Mouse (Mus musculus) urinary bladder, postnatal 4 days (tissue): ENCODE data around the gene Maml3.

ENCODE experiments used
- DNase-seq, 2 experiments: peaks; one replicate each; pipeline ENCODE4 v3.0.0; 2021 to 2022; ENCODE audit warnings: low spot score in 2 of 2

The Maml3 gene

GRCm38 (mm10) chr3:52104636-52105151 is at the start of gene Maml3:
Gene Maml3 (minus strand): TSS chr3:52105076.
- peak; percentile 89 to 90 for DNase-seq

- peak in 1 of 2 experiments; percentile 32 for DNase-seq
These were observed 46.3 kb upstream of the Maml3 start for GRCm38 (mm10) chr3:52151155-52151554.

GRCm38 (mm10) chr3:52148301-52148700 is 43.4 kb upstream of the Maml3 start:
- DNase-seq = peak in 1 of 2 experiments; percentile 26

- peak in 1 of 2 experiments; percentile 9 for DNase-seq
These were observed 40.0 kb upstream of the Maml3 start for GRCm38 (mm10) chr3:52144776-52145460.

GRCm38 (mm10) chr3:52143017-52143416 is 38.1 kb upstream of the Maml3 start:
- no peak for DNase-seq

GRCm38 (mm10) chr3:52140162-52140561 is 35.3 kb upstream of the Maml3 start:
- DNase-seq = peak in 1 of 2 experiments; percentile 34

- no peak for DNase-seq
These were observed 20.5 kb upstream of the Maml3 start for GRCm38 (mm10) chr3:52125421-52125820.

GRCm38 (mm10) chr3:52120858-52121257 is 16.0 kb upstream of the Maml3 start:
- DNase-seq = no peak

- DNase-seq = no peak
These were observed 14.3 kb upstream of the Maml3 start for GRCm38 (mm10) chr3:52119216-52119615.

- no peak for DNase-seq
These were observed 10.5 kb upstream of the Maml3 start for GRCm38 (mm10) chr3:52115421-52115820.

- DNase-seq = no peak
These were observed 3.2 kb upstream of the Maml3 start for GRCm38 (mm10) chr3:52108027-52108426.

GRCm38 (mm10) chr3:52105156-52105555 is 280 bp upstream of the Maml3 start:
- no peak for DNase-seq

- no peak for DNase-seq
These were observed 668 bp downstream of the Maml3 start for GRCm38 (mm10) chr3:52104208-52104607.

- peak; percentile 39 to 62 for DNase-seq
These were observed 1.2 kb downstream of the Maml3 start for GRCm38 (mm10) chr3:52103531-52104181.

GRCm38 (mm10) chr3:52102601-52103530 is 2.0 kb downstream of the Maml3 start:
- peak; percentile 74 to 75 for DNase-seq

- DNase-seq = peak; percentile 91 to 93
These were observed 2.8 kb downstream of the Maml3 start for GRCm38 (mm10) chr3:52101977-52102600.

GRCm38 (mm10) chr3:52101401-52101976 is 3.4 kb downstream of the Maml3 start:
- no peak for DNase-seq

- DNase-seq = no peak
These were observed 4.0 kb downstream of the Maml3 start for GRCm38 (mm10) chr3:52100926-52101325.

- no peak for DNase-seq
These were observed 4.6 kb downstream of the Maml3 start for GRCm38 (mm10) chr3:52100306-52100705.

- no peak for DNase-seq
These were observed 5.6 kb downstream of the Maml3 start for GRCm38 (mm10) chr3:52099286-52099685.

GRCm38 (mm10) chr3:52091261-52091797 is 13.5 kb downstream of the Maml3 start:
- DNase-seq = no peak
